Mouse (Mus musculus): ENCODE results near the gene Smarca1.

DNA sequence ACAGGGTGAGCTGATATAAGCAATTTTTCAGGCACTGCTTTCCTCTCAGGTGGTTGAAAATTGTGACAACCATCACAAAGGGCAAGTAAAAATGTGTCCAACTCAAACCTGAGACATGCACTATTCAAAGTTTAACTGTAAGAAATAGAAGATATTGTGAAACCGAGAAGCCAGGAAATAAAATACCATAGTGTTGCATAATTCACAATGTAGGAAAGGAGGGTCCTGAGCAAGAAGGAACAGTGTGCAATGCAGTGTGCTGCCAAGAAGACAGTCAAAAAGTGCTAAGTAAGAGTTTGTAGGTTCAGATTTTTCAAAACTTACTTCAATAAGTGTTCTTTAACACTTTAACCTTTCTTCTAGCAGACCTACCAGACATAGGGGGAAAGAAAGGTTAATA, 128.3 kb downstream of the Smarca1 start:
- TF ChIP-seq POLR2A (IDR thresholded peaks at IDR 0.05; ENCODE audit: insufficient read depth, low read length) (no peak), CTCF (IDR thresholded peaks at IDR 0.05; ENCODE audit: low read depth, low read length) (no peak), EP300 (IDR thresholded peaks at IDR 0.05; ENCODE audit: insufficient read depth, low read depth, low read length) (no peak)
